Mouse (Mus musculus): ENCODE results near the gene Bmyc.

Gene Bmyc

DNA sequence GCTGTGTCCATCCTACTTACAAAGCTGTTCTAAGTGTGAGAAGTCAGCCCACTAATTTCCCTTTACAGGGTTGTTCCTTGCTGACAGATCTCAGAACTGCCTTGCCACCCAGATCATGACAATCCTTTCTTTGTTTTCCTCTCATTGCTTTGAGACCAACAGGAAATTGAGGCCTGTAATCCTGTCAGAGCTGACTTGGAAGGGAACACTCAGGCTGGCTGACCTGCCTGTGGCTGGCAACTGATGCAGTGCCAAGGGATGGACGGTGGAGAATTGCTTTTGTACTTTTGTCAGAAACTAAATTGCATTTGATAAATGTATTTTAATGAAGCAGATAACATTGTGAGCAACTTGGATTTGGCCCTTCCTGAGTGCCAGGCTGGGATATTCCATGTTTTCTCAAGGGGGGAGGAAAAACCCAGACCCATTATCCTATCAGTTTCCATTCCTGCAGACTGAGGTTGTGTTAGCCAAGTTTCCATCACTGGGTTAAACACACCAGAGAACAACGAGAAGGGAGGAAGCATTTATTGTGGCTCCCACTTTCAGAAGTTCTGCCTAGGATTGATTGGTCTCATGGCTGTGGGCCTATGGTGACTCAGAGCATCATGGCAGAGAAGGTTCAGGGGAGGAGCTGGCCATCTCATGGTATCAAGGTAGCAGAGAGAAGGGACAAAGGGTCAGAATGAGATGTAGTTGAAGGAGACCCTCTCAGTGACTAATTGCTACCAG lies 26.8 kb downstream of the Bmyc start:
- peak; percentile 72 for DNase-seq

- peak; percentile 7 for DNase-seq
Measured at GRCm38 (mm10) chr2:25736709-25737108, 30.2 kb downstream of the Bmyc start, which contains the start of gene Obp2b. Gene Obp2b, plus strand, starts transcription at chr2:25737009.

GRCm38 (mm10) chr2:25741671-25742070 lies 35.1 kb downstream of the Bmyc start:
- DNase-seq, result peak; percentile 24

DNA sequence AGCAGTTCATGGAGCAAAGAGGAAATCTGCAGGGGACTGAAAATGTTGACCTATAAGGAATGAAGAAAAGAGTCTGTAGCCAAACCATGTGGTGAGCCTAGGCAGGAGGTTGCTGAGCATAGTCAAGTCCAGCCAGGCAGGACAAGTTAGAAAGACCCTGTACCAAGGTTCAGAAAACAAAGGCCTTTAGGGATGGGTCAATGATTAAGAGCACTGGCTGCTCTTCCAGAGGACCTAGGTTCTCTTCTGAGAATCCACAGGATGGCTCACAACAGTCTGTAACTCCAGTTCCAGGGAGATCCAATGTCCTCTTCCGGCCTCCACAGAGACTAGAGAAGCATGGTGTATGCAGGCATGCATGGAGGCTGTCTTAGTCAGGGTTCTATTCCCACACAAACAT lies 47.7 kb downstream of the Bmyc start:
- peak; percentile 8 for DNase-seq

All from heart, adult 11 months (tissue).